Mouse (Mus musculus): ENCODE measurements around the gene Klk1b4. TPM values are rescaled to one million over a fixed set of nuclear protein-coding genes. Genes with fewer than 3 reads are reported as not detected.
"Not testable (repeated sequence)": the region's sequence is repeated elsewhere in the genome, so short reads cannot be mapped to it uniquely, and the experiment has no call there.

Gene Klk1b4
- total and polyA plus RNA-seq, 3 experiments = 0.14 TPM; not detected in 2

- H3K36me3 ChIP-seq (ENCODE audit: control insufficient read depth, insufficient read depth, low read length) = 0 out of 2 replicates have a peak, but pooled peaks cover 2% of the 10 kb centered on the region
- H3K27ac ChIP-seq = no peak overlapping the region
- no peak overlapping the region for H3K4me3 ChIP-seq
- intact Hi-C loops (cut with DNase I) = loop anchor here (5.0 to 10.0 kb wide), 3 partner anchors 57 to 304 kb away; partner anchors contain the start of genes Aspdh, Clec11a, Josd2 and Nr1h2
- no peaks in the 10 kb centered on the region for H3K27me3 ChIP-seq (ENCODE audit: control insufficient read depth, insufficient read depth, low read length)
- TF ChIP-seq EP300 (IDR thresholded peaks at IDR 0.05; ENCODE audit: insufficient read depth, low read depth, low read length) = no peak
- H3K9ac ChIP-seq (ENCODE audit: low read depth, low read length) = no peak overlapping the region
- WGBS = 97% methylated on average over 2 of the region's 2 CpGs
- no peak for DNase-seq
- H3K4me1 ChIP-seq (ENCODE audit: control insufficient read depth, insufficient read depth, low read length) = peaks cover 1% of the 10 kb centered on the region
- H3K79me2 ChIP-seq (replicated peaks; ENCODE audit: control insufficient read depth, insufficient read depth, low read length) = 0 out of 2 replicates have a peak, but pooled peaks cover 1% of the 10 kb centered on the region
These were observed 40.7 kb downstream of the Klk1b4 start for GRCm38 (mm10) chr7:44247971-44248370.

GRCm38 (mm10) chr7:44249248-44249647 lies 42.0 kb downstream of the Klk1b4 start:
- 91% methylated on average over 4 of the region's 4 CpGs for WGBS
- DNase-seq = no peak
- Histone ChIP-seq H3K79me2 (replicated peaks; ENCODE audit: control insufficient read depth, insufficient read depth, low read length) (0 out of 2 replicates have a peak, but pooled peaks cover 1% of the 10 kb centered on the region), H3K27me3 (ENCODE audit: control insufficient read depth, insufficient read depth, low read length) (no peaks in the 10 kb centered on the region), H3K4me1 (ENCODE audit: control insufficient read depth, insufficient read depth, low read length) (peaks cover 1% of the 10 kb centered on the region), H3K4me3 (no peak overlapping the region), H3K36me3 (ENCODE audit: control insufficient read depth, insufficient read depth, low read length) (0 out of 2 replicates have a peak, but pooled peaks cover 2% of the 10 kb centered on the region), H3K9ac (ENCODE audit: low read depth, low read length) (no peak overlapping the region), H3K27ac (no peak overlapping the region)
- intact Hi-C loops (cut with DNase I) = loop anchor here (5.0 to 10.0 kb wide), 3 partner anchors 56 to 303 kb away; partner anchors contain the start of genes Aspdh, Clec11a, Josd2 and Nr1h2
- TF ChIP-seq CTCF (IDR thresholded peaks at IDR 0.05) (no peak), EP300 (IDR thresholded peaks at IDR 0.05; ENCODE audit: insufficient read depth, low read depth, low read length) (no peak), POLR2A (IDR thresholded peaks at IDR 0.05; ENCODE audit: insufficient read depth, low read depth, low read length) (no peak)

GRCm38 (mm10) chr7:44250732-44251275 lies 43.6 kb downstream of the Klk1b4 start:
- H3K9ac ChIP-seq (ENCODE audit: low read depth, low read length); H3K36me3 ChIP-seq (ENCODE audit: control insufficient read depth, insufficient read depth, low read length); H3K27me3 ChIP-seq (ENCODE audit: control insufficient read depth, insufficient read depth, low read length); H3K4me3 ChIP-seq; H3K27ac ChIP-seq; H3K79me2 ChIP-seq (replicated peaks; ENCODE audit: control insufficient read depth, insufficient read depth, low read length); H3K4me1 ChIP-seq (ENCODE audit: control insufficient read depth, insufficient read depth, low read length); intact Hi-C loops (cut with DNase I); DNase-seq: not testable (repeated sequence)
- 87% methylated on average over 17 of the region's 17 CpGs for WGBS

GRCm38 (mm10) chr7:44253023-44253616 lies 45.9 kb downstream of the Klk1b4 start:
- TF ChIP-seq EP300 (IDR thresholded peaks at IDR 0.05; ENCODE audit: insufficient read depth, low read depth, low read length) (no peak), CTCF (IDR thresholded peaks at IDR 0.05) (no peak), POLR2A (IDR thresholded peaks at IDR 0.05; ENCODE audit: insufficient read depth, low read depth, low read length) (no peak)
- Histone ChIP-seq H3K79me2 (replicated peaks; ENCODE audit: control insufficient read depth, insufficient read depth, low read length) (no peaks in the 10 kb centered on the region), H3K36me3 (ENCODE audit: control insufficient read depth, insufficient read depth, low read length) (no peaks in the 10 kb centered on the region), H3K27ac (no peak overlapping the region), H3K4me1 (ENCODE audit: control insufficient read depth, insufficient read depth, low read length) (no peaks in the 10 kb centered on the region), H3K9ac (ENCODE audit: low read depth, low read length) (no peak overlapping the region), H3K27me3 (ENCODE audit: control insufficient read depth, insufficient read depth, low read length) (no peaks in the 10 kb centered on the region), H3K4me3 (no peak overlapping the region)
- intact Hi-C loops (cut with DNase I) = no loop called here
- 70% methylated on average over 15 of the region's 15 CpGs for WGBS
- DNase-seq = no peak

GRCm38 (mm10) chr7:44254930-44255329 lies 47.7 kb downstream of the Klk1b4 start:
- no peaks in the 10 kb centered on the region for H3K27me3 ChIP-seq (ENCODE audit: control insufficient read depth, insufficient read depth, low read length)
- no peak overlapping the region for H3K9ac ChIP-seq (ENCODE audit: low read depth, low read length)
- intact Hi-C loops (cut with DNase I) = no loop called here
- DNase-seq = no peak
- H3K79me2 ChIP-seq (replicated peaks; ENCODE audit: control insufficient read depth, insufficient read depth, low read length) = no peaks in the 10 kb centered on the region
- H3K36me3 ChIP-seq (ENCODE audit: control insufficient read depth, insufficient read depth, low read length) = no peaks in the 10 kb centered on the region
- WGBS = 62% methylated on average over 6 of the region's 6 CpGs
- H3K27ac ChIP-seq = no peak overlapping the region
- H3K4me3 ChIP-seq = no peak overlapping the region
- TF ChIP-seq EP300 (IDR thresholded peaks at IDR 0.05; ENCODE audit: insufficient read depth, low read depth, low read length) (no peak), CTCF (IDR thresholded peaks at IDR 0.05) (no peak)
- H3K4me1 ChIP-seq (ENCODE audit: control insufficient read depth, insufficient read depth, low read length) = no peaks in the 10 kb centered on the region

- Histone ChIP-seq H3K4me1 (ENCODE audit: control insufficient read depth, insufficient read depth, low read length) (no peaks in the 10 kb centered on the region), H3K27ac (no peak within 1 kb of the TSS), H3K36me3 (ENCODE audit: control insufficient read depth, insufficient read depth, low read length) (no peaks in the 10 kb centered on the region), H3K9ac (ENCODE audit: low read depth, low read length) (no peak within 1 kb of the TSS), H3K4me3 (no peak within 1 kb of the TSS), H3K79me2 (replicated peaks; ENCODE audit: control insufficient read depth, insufficient read depth, low read length) (no peaks in the 10 kb centered on the region), H3K27me3 (ENCODE audit: control insufficient read depth, insufficient read depth, low read length) (no peaks in the 10 kb centered on the region)
- WGBS = 70% methylated on average over 4 of the region's 4 CpGs
- DNase-seq = no peak
- intact Hi-C loops (cut with DNase I) = no loop called here
- no peak for TF ChIP-seq EP300 (IDR thresholded peaks at IDR 0.05; ENCODE audit: insufficient read depth, low read depth, low read length)
- TF ChIP-seq POLR2A (IDR thresholded peaks at IDR 0.05; ENCODE audit: insufficient read depth, low read depth, low read length) = no peak
- TF ChIP-seq CTCF (IDR thresholded peaks at IDR 0.05) = no peak
These were observed 50.0 kb downstream of the Klk1b4 start, which contains the start of gene Acp4 for GRCm38 (mm10) chr7:44257278-44257677. Gene Acp4 (minus strand): TSS chr7:44257378.

All from heart, adult 2 months (tissue).